Mouse (Mus musculus) ES-E14 (cell line): Measurements from ENCODE around the gene March8.

Source experiments
- CHD2 ChIP-seq: IDR thresholded peaks from 2 replicates; pipeline ENCODE4 v1.6.1; 2014; ENCODE audit warnings: mild to moderate bottlenecking, low read depth, low read length, inconsistent platforms
- HCFC1 ChIP-seq: IDR thresholded peaks from 2 replicates; pipeline ENCODE4 v1.6.1; 2012; ENCODE audit warnings: low read length, inconsistent platforms, borderline replicate concordance; ENCODE audit not compliant: insufficient read depth
- MAFK ChIP-seq: IDR thresholded peaks from 2 replicates; pipeline ENCODE4 v1.6.1; 2014; ENCODE audit warnings: mild to moderate bottlenecking, low read depth, low read length, inconsistent platforms; ENCODE audit not compliant: insufficient read depth
- ZC3H11A ChIP-seq: IDR thresholded peaks from 2 replicates; pipeline ENCODE4 v1.6.1; 2012; ENCODE audit warnings: low read depth, mild to moderate bottlenecking, inconsistent platforms, low read length, borderline replicate concordance

- TF ChIP-seq HCFC1 = no peak
- no peak for TF ChIP-seq MAFK
- no peak for TF ChIP-seq ZC3H11A
- no peak for TF ChIP-seq CHD2
Measured at GRCm38 (mm10) chr6:116311411-116311810, 26.4 kb upstream of the March8 start.
